Mouse (Mus musculus) embryo, embryonic 9.5 days (tissue): ENCODE results near the gene Fam136a.
A peak's percentile ranks its signal among the peaks of the same experiment; 100 is the strongest.
"Not testable (repeated sequence)": the region's sequence is repeated elsewhere in the genome, so short reads cannot be mapped to it uniquely, and the experiment has no call there.

Experiments
- DNase-seq: peaks from one replicate; pipeline ENCODE4 v3.0.0-alpha.2; 2017; ENCODE audit errors: extremely low spot score

The Fam136a gene

GRCm38 (mm10) chr6:86366125-86366852 lies 843 bp downstream of the Fam136a start:
- no peak for DNase-seq

DNA sequence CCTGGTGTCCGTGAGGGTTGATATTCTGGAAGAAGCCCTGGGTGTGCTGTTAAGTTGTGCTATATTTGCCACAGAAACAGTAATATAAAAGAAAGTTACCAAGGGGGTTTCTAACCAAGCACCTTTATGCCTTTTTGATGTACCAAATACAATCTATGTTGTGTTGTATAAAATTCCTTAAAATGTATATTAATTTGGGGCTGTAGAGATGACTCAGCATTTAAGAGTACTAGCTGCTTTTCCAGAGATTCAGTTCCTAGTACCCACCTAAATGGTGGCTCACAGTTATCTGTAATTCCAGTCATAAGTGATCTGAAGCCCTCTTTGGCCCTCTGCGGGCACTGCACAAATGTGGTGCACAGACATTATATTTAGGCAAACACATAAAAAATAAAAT lies 1.4 kb downstream of the Fam136a start:
- DNase-seq = no peak

DNA sequence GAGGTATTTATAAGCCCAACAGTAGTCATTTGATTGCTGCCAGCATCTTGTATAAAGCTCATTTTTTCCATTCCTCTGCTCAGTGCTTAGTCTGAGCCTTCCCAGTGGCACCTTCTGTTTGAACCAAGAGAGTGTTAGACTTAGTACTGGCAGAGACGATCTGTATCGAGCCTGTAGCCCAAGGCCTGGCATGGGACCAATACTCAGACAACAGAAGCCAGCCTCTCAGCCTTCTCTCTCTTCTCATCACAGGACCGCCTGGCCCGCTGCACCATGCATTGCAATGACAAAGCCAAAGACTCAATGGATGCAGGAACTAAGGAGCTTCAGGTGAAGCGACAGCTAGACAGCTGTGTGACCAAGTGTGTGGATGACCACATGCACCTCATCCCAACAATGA lies 3.0 kb downstream of the Fam136a start:
- no peak for DNase-seq

- DNase-seq = no peak
Observed at GRCm38 (mm10) chr6:86370093-86370713, 4.8 kb downstream of the Fam136a start.

GRCm38 (mm10) chr6:86370764-86371339 lies 5.4 kb downstream of the Fam136a start, which contains the start of gene Snrpg:
TSS of gene Snrpg (plus strand) at chr6:86371304.
- no peak for DNase-seq

DNA sequence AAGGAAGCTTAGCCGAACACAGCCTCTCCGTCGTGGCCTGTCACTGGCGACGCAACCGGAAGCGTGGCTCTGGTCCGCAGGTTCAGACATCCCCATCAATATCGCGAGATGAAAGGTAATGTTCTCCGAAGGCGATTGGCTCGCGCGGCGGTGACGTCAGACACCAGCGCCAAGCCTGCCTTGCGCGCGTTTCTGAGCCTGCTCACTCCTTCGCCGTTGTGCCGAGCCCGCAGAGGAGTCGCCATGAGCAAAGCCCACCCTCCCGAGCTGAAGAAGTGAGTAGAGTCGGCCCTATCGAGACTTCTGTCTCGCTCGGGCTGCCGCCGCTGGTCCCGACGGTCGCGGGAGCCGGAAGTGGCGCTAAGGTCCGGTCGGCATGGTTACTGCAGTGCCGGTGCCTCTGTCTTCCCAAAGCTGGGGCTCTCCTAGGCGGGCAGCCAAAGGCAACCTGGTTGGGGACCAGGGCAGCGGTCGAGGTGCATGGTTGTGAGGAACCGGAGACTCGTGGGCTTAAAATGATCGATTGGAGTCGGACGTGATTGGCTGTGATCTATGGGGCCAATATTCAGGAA lies 6.0 kb downstream of the Fam136a start:
- peak; percentile 96 for DNase-seq

DNA sequence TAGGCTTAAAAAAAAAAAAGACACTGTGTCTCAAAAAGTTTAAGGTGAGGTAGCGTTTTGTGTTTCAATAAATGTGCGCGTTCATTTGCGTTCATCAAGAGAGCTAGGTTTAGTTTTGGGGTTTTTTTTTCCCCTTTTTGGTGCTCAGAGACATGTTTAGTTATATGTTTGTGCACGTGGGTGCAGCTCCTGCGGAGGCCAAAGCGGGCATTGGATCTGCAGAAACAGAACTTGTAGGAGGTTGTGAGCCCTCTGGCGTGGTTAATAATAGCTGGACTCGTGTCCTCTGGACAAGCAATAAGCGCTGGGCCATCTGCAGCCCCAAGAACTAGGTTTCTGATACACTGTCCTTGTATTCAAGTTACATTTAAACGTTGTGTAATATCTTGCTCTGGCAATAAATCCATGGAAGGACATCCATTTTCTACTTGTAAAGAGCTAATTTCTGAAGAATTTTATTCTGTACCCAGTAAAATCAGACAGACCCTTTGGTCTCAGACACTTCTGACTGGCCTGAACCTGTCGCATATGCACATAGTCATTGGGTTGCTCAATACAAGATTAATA lies 6.6 kb downstream of the Fam136a start:
- DNase-seq = no peak

DNA sequence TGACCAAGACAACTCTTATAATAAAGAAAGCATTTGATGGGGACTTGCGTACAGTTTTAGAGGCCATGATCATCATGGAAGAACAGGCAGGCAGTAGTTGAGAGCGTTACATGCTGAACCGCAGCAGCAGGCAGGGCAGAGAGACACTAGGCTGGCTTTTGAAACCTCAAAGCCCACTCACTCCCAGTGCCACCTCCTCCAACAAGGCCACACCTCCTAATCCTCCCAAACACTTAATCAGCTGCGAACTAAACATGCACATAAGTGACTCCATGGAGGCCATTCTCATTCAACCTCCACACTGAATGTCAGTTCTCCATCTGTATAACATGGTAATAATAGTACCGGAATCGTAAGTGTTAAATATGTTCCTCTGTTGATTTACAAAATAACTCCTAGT lies 8.1 kb downstream of the Fam136a start:
- no peak for DNase-seq

DNA sequence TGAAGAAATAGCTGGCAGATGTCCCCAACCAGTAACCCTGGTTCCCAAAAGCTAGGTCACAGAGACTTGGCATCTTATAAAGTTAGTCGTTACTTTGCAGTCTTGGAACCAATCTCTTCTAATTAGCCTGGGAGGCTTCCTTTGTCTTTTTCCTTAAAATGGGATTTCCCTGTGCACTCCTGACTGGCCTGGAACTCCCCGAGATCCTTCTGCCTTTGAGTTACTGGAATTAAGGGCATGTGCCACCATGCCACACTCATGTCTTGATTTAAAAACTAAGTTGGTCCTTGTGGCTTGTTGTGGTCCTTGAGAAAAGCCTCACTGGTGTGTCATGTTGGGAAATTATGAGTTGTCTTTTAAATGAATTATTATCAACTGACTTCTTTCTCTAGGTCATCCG lies 12.9 kb downstream of the Fam136a start:
- no peak for DNase-seq

GRCm38 (mm10) chr6:86380112-86380511 lies 14.7 kb downstream of the Fam136a start:
- DNase-seq = not testable (repeated sequence)

GRCm38 (mm10) chr6:86382551-86382950 lies 17.1 kb downstream of the Fam136a start:
- no peak for DNase-seq

GRCm38 (mm10) chr6:86383370-86383769 lies 17.9 kb downstream of the Fam136a start:
- no peak for DNase-seq

- DNase-seq = no peak
Observed at GRCm38 (mm10) chr6:86384692-86385091, 19.2 kb downstream of the Fam136a start.

DNA sequence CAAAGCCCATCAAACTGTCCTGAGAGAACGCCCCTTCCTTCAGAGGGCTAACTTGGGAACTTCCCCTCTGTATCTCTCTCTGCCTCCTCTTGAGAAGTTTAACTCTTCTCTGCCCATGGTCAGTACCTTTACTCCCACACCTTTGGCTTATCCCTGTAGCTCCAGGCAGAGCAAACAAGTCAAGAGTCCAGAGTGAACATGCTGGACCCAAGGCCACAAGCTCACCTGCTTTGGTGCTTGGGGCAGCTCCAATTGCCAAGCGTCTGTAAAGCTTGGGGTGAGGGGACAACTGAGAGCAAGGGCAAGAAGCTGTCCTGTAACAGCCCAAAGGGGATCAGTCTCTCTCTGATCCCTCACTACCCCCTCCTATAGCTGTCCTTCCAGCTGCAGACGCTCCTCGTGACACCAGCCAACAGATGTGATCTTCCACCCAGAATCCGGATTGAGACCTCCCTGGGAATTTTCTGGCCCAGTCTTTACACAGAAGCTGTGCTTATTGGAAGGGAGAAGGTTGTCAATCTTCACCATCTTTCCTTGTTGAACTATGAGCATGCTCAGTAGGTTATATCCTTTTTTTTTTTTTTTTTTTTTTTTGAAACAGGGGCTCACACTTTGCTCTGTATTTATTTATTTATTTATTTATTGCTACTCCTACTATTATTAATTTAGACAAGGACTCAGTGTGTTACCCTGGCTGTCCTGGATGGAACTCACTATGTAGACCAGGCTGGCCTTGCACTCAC lies 20.1 kb downstream of the Fam136a start:
- DNase-seq = no peak

DNA sequence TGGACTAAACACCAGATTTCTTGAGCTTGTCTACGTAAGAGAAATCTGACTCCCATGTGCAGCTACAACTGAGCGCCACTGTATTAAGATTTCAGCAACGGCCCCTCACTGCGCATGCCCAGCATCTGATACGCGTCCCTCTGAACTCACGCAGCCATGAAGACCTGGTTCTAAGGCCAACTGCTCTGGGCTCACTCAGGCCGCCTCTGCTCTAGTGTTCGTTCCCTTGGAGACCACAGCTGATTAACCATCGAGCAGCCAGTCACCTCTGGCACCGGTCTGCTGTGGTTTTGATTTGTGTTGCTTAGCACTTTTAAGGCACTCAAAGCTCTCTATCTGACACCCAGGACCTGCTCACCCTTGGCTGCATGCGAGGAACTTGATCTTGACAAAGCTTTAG lies 21.9 kb downstream of the Fam136a start:
- DNase-seq = no peak

DNA sequence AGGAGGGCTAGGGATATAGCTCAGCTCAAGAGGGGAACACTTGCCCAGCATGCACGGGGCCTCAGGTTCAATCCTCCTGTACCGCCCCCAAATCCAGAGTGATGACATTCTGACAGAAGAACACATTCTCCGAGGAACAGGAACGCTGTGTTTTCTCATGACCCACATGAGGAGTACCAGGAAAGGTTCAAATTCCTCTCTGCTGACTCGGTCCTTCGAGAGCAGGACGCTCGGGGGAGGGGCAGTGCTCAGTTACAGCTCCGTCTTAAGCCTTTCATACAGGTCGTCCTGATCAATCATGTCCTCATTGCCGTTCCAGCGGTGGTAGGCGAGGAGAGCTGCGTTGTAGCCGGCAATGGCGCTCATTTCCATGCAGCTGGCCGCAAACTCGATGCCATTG lies 23.0 kb downstream of the Fam136a start:
- no peak for DNase-seq

GRCm38 (mm10) chr6:86391326-86391725 lies 25.9 kb downstream of the Fam136a start:
- no peak for DNase-seq

- no peak for DNase-seq
Observed at GRCm38 (mm10) chr6:86393187-86393586, 27.7 kb downstream of the Fam136a start.

GRCm38 (mm10) chr6:86394078-86394720 lies 28.8 kb downstream of the Fam136a start:
- no peak for DNase-seq

DNA sequence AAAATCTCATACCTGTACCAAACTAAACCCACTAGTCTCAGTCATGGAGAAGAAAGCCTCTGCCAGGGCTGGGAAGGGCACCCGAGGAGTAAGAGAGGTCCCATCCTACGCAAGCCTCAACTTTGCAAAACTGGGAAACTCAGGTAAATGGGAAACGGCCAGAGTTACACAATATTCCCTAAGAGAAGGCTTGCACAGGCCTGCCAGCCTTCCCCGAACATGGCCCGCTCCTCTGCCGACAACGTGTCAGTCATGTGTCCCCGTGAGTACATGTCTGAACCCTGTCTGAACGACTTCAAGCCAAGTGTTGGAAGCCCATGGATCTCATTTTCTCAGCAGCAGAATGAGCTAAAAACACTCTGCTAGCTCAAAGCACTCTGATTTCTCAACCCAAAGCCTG lies 29.6 kb downstream of the Fam136a start:
- DNase-seq = no peak

- no peak for DNase-seq
Observed at GRCm38 (mm10) chr6:86395969-86396368, 30.5 kb downstream of the Fam136a start.
